Mouse (Mus musculus) cerebellum, adult 2 months (tissue): ENCODE measurements at regions not wholly inside any gene's neighbourhood (a gene's known extent, or its start where the extent isn't known, plus 50 kb on each side); places are given as distances from the start of the nearest gene placed in this dataset.

ENCODE experiments used
- DNase-seq, 2 experiments: peaks; one replicate each; pipeline ENCODE4 v3.0.0; 2021
- H3K27ac ChIP-seq: fragments of 200-500 bp; 2 replicates; pipeline ENCODE4 v1.5.1; 2012; ENCODE audit warnings: low read length, control low read depth, inconsistent platforms; ENCODE audit not compliant: insufficient read depth
- H3K27me3 ChIP-seq: fragments of 200-500 bp; 2 replicates; pipeline ENCODE4 v1.6.1; 2012; ENCODE audit warnings: inconsistent platforms, mild to moderate bottlenecking, low read length, moderate library complexity; ENCODE audit not compliant: control insufficient read depth, insufficient read depth
- H3K4me1 ChIP-seq: fragments of 200-500 bp; 2 replicates; pipeline ENCODE4 v1.6.1; 2011; ENCODE audit warnings: low read length; ENCODE audit not compliant: control insufficient read depth, insufficient read depth
- H3K4me3 ChIP-seq: fragments of 200-500 bp; replicated peaks from 2 replicates; pipeline ENCODE3; 2011; ENCODE audit warnings: mild to moderate bottlenecking, low read depth, low read length, control low read depth; ENCODE audit not compliant: insufficient read depth
- CTCF ChIP-seq: fragments of 200-500 bp; IDR thresholded peaks from 2 replicates; pipeline ENCODE4 v1.5.1; 2011; ENCODE audit warnings: low read depth, mild to moderate bottlenecking, control low read depth, low read length, moderate library complexity, borderline replicate concordance; ENCODE audit not compliant: insufficient read depth
- POLR2A ChIP-seq: fragments of 200-500 bp; IDR thresholded peaks from 2 replicates; pipeline ENCODE4 v1.6.1; 2011; ENCODE audit warnings: low read length, control low read depth, borderline replicate concordance; ENCODE audit not compliant: insufficient read depth
- WGBS: fragments of 180-500 bp; shearing (Covaris S2); methylation state at CpG from one replicate; pipeline ENCODE4 v1.1.7; 2018; 5-methylcytosine and 5-hydroxymethylcytosine counted together

GRCm38 (mm10) chr7:136285606-136286005, 569.4 kb upstream of the Mki67 start:
- Histone ChIP-seq H3K4me3 (no peak overlapping the region), H3K27me3 (no peaks in the 10 kb centered on the region), H3K27ac (no peak overlapping the region), H3K4me1 (no peaks in the 10 kb centered on the region)
- 96% methylated on average over 1 of the region's 1 CpGs for WGBS
- DNase-seq = no peak
- TF ChIP-seq POLR2A (no peak), CTCF (no peak)

GRCm38 (mm10) chr7:136293536-136294145, 577.5 kb upstream of the Mki67 start:
- Histone ChIP-seq H3K27me3 (no peaks in the 10 kb centered on the region), H3K4me3 (no peak overlapping the region), H3K4me1 (no peaks in the 10 kb centered on the region), H3K27ac (no peak overlapping the region)
- DNase-seq = no peak
- WGBS = 42% methylated on average over 6 of the region's 6 CpGs
- TF ChIP-seq CTCF = no peak
- TF ChIP-seq POLR2A = no peak

- Histone ChIP-seq H3K27me3 (no peaks in the 10 kb centered on the region), H3K4me1 (no peaks in the 10 kb centered on the region), H3K4me3 (no peak overlapping the region), H3K27ac (no peak overlapping the region)
- WGBS = 54% methylated on average over 4 of the region's 4 CpGs
- DNase-seq = no peak
- TF ChIP-seq POLR2A = no peak
- 0 out of 2 replicates have a peak, but pooled peaks have one; percentile 16 for TF ChIP-seq CTCF
These were observed 578.3 kb upstream of the Mki67 start for GRCm38 (mm10) chr7:136294445-136294844.

GRCm38 (mm10) chr7:136297901-136298513, 581.8 kb upstream of the Mki67 start:
- H3K4me3 ChIP-seq = no peak overlapping the region
- no peaks in the 10 kb centered on the region for H3K4me1 ChIP-seq
- TF ChIP-seq CTCF (no peak), POLR2A (no peak)
- DNase-seq = no peak
- WGBS = 71% methylated on average over 2 of the region's 2 CpGs
- no peaks in the 10 kb centered on the region for H3K27me3 ChIP-seq
- no peak overlapping the region for H3K27ac ChIP-seq

DNA sequence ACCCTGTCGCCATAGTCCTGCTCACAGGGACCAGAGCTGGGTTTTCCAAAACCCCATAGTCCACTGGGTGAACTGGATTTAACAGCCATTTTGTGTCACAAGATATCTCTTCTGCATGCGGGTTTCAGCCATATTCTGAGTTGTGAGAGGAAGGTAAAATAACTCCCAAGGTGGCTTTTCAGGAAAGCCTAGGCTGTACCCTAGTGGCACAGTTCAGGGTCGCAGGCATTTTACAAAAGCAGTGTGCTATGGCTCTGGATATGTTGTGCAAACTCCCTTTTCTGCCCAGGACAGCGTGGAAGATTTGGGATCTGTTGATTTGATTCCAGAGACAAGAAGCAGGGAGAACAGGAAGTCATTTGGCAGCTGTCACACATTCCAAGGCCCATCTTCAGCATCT, 588.3 kb upstream of the Mgmt start:
- no peak for TF ChIP-seq POLR2A
- TF ChIP-seq CTCF = no peak
- WGBS = 70% methylated on average over 4 of the region's 4 CpGs
- H3K4me1 ChIP-seq = no peaks in the 10 kb centered on the region
- no peak for DNase-seq
- H3K4me3 ChIP-seq = no peak overlapping the region
- H3K27ac ChIP-seq = no peak overlapping the region
- H3K27me3 ChIP-seq = no peaks in the 10 kb centered on the region

GRCm38 (mm10) chr7:136308765-136309164, 585.6 kb upstream of the Mgmt start:
- TF ChIP-seq CTCF = no peak
- no peak overlapping the region for H3K4me3 ChIP-seq
- H3K4me1 ChIP-seq = no peaks in the 10 kb centered on the region
- H3K27ac ChIP-seq = no peak overlapping the region
- no peaks in the 10 kb centered on the region for H3K27me3 ChIP-seq
- DNase-seq = no peak

GRCm38 (mm10) chr7:136327281-136327680, 567.1 kb upstream of the Mgmt start:
- TF ChIP-seq POLR2A (no peak), CTCF (no peak)
- WGBS = 18% methylated on average over 4 of the region's 4 CpGs
- H3K27me3 ChIP-seq = no peaks in the 10 kb centered on the region

GRCm38 (mm10) chr7:136330431-136330830, 564.0 kb upstream of the Mgmt start:
- Histone ChIP-seq H3K4me1 (no peaks in the 10 kb centered on the region), H3K4me3 (no peak overlapping the region), H3K27me3 (no peaks in the 10 kb centered on the region; the same call in 1 of the 2 replicates), H3K27ac (no peak overlapping the region)
- TF ChIP-seq POLR2A = no peak
- TF ChIP-seq CTCF = no peak
- WGBS = 95% methylated on average over 1 of the region's 1 CpGs
- no peak for DNase-seq

More at GRCm38 (mm10) chr7:136327281-136327680, 567.1 kb upstream of the Mgmt start:
- DNase-seq = no peak
- no peaks in the 10 kb centered on the region for H3K4me1 ChIP-seq
- H3K27ac ChIP-seq = no peak overlapping the region
- no peak overlapping the region for H3K4me3 ChIP-seq
